Mouse (Mus musculus) ovary, adult 18-20 months (tissue): ENCODE data around the gene Slc19a3.
A peak's percentile ranks its signal among the peaks of the same experiment; 100 is the strongest.

ENCODE experiments used
- DNase-seq: peaks from one replicate; pipeline ENCODE4 v3.0.0; 2022; ENCODE audit warnings: low spot score, mixed read lengths

Gene Slc19a3

DNA sequence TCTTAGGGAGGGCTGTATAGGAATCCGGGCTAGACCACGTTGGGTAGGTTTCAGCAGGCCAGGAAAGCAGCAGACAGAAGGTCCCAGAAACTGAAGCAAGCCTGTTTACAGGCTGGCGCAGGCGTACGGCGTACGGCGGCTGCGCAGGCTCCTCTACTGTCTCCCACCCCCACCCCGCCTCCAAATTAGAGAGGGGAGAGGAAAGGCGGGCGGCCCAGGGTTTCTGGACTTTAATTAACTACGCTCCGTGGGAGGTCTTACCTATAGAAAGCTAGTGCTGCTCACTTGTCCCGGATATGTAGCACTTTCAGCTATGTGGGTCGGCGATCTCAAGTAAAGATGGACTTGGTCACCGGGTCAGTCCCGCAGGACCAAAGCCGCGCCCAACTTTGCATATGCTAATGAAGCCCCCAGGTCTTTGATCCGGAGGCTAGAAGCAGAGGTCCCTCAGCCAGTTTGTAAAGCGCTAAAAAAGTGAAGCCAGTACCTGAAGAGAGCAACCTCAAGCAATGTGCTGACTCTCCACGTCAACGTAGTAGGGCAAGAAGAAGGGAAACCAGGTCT, at the start of gene Slc19a3:
Slc19a3 (minus strand) TSS at position 340 of the 564 bp plus-strand sequence.
- peak; percentile 14 for DNase-seq

GRCm38 (mm10) chr1:83084790-83085189, 46.5 kb upstream of the Slc19a3 start:
- DNase-seq, result no peak

GRCm38 (mm10) chr1:83077016-83077415, 38.8 kb upstream of the Slc19a3 start:
- no peak for DNase-seq

DNA sequence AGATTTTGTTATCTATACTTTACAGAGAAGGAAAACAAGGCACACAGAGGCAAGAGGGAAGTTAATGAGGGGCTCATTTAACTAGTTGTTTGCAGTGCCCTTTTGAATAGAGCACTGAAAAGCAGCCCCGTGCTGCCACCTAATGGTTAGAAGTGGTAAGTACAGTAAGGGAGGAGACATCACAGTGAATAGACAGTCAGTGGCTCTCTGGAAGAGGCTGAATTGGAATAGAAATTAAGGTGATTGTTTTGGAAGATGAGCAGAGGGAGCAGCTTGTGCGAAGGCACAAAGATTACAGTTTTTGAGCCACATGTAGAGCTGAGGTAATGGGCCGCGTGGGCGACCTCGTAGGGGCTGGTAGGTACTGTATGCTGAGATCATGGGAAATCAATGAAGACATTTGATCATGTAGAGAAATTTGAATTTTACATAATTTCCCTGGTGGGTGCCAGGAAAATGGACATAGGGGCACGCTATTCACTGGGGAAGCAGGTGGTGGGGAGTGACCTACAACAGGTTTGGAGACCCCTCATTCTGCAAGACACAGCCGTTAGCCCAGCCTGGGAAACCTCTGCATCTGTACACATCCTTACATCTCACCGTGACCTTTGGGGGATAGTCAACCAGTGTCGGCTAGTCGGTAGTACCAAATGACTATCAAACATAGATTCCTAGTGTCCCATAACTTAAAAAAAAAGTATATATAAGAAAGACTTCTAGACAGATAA, 38.1 kb upstream of the Slc19a3 start:
- DNase-seq, result no peak

DNA sequence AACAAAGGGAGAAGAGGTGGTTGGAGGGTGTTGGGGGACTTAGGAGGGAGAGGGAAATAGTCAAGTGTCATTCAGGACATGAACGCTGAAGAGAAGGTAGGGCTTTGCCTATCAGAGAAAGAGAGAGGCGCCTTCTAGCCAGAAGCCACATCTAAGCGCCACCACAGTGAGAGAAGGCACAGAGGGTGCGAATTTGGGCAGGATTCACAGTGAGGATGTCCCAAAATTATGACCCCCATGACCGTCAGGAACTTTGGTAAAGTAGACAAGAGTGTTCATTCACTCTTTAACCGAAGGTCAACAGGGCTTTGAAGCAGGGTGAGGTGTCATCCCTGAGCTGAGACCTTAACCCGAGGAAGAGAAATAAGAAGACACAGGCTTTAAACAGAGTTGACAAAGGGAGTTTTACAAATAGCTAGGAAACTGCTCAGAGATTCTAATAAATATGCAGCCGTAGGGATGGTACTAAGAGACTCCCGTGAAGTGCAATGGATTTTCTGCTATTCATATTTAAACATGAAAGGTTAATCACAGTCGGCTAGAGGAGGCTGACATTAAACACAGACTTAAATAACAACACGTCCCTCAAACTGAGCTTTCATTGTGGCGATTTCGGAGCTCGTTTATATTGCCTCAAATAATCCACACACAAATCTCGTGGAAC, 37.4 kb upstream of the Slc19a3 start:
- no peak for DNase-seq

- no peak for DNase-seq
Measured at GRCm38 (mm10) chr1:83067205-83067604, 29.0 kb upstream of the Slc19a3 start.

- DNase-seq, result no peak
Measured at GRCm38 (mm10) chr1:83066577-83066976, 28.3 kb upstream of the Slc19a3 start.

DNA sequence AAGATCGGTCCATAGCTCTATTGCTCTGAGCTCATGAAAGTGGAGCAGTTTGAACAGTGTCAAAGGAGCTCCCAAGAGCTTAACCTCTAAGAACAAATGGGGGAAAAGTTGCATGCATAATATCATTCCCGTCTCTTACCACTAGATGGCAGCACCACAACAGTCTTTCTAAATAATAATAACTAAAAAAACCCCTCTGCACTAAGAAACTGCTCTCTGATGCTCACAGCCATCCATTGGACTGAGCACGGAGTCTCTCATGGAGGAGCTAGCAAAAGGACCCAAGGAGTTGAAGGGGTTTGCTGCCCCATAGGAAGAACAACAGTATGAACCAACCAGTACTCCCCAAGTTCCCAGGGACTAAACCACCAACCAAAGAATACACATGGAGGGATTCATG, 26.6 kb upstream of the Slc19a3 start:
- no peak for DNase-seq

GRCm38 (mm10) chr1:83060643-83061042, 22.4 kb upstream of the Slc19a3 start, which contains the start of gene Krtap28-13:
TSS of gene Krtap28-13 (plus strand) at chr1:83060930.
- no peak for DNase-seq

- DNase-seq, result no peak
Measured at GRCm38 (mm10) chr1:83059278-83059677, 21.0 kb upstream of the Slc19a3 start, which contains the start of gene A030005K14Rik. TSS of gene A030005K14Rik (minus strand) at chr1:83059378.

- no peak for DNase-seq
Measured at GRCm38 (mm10) chr1:83058481-83058880, 20.2 kb upstream of the Slc19a3 start.

- no peak for DNase-seq
Measured at GRCm38 (mm10) chr1:83044882-83045427, 6.7 kb upstream of the Slc19a3 start, which contains the start of gene Gm47969. TSS of gene Gm47969 (plus strand) at chr1:83044932.

DNA sequence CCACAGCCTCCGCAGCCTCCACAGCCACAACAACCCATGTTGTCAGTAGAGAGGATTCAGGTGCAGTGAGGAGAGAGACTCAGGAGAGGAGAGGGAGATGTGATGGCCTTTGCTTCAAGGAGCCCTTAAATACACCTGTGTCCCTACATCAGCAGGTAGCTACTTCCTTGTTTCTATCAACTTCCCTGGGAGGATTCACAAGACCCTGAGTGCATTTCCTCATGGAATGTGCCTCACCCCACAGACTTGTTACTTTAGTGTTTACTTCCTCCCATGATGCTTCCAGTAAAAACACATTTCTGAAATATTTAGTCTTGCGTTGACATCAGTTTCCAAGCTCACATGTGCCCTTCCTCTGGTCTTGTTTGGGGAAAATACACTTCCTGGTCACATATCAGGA, 4.1 kb upstream of the Slc19a3 start, which contains the start of gene Krtap28-10:
Krtap28-10 (minus strand) TSS at position 101 of the 400 bp plus-strand sequence.
- no peak for DNase-seq

- no peak for DNase-seq
Measured at GRCm38 (mm10) chr1:83039080-83039479, 832 bp upstream of the Slc19a3 start.

- DNase-seq, result no peak
Measured at GRCm38 (mm10) chr1:83036892-83037667, 1.2 kb downstream of the Slc19a3 start.

DNA sequence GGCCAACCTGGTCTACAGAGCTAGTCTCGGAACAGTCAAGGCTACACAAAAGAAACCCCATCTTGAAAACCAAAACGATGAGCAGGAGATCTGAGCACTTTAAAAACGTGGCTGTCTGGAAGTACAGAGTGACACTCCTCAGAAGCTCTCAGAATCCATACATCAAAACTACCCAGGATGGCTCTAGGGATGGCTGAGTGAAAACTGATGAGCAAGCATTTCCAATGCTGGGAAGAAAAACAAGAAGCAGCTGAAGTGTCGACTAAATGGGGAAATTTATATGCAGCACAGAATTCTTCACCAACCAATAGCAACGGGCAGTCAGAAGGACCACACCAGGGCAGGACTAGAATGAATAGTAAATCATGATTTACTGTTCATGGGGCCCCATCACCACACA, 3.7 kb downstream of the Slc19a3 start:
- DNase-seq, result no peak

DNA sequence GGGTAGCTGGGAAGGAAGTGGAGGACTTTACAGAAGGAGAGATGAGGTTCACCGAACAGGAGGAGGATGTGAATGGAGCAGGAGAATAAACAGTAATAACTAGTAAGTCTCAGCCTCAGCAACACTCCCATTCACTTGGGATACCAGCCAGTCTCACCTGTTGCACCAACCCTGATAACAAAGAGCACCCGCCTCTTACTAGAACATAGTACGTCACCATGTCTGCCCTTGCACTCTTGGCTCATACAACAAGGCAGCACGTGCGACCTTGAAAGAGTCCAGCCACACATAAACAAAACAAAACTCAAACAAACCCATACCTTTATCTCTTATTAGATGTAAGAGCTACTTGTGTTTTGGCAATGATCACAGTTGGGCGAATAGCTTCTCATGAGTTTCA, 5.7 kb downstream of the Slc19a3 start:
- peak; percentile 3 for DNase-seq

- no peak for DNase-seq
Measured at GRCm38 (mm10) chr1:83031950-83032349, 6.3 kb downstream of the Slc19a3 start.

- DNase-seq, result no peak
Measured at GRCm38 (mm10) chr1:83016556-83016955, 21.7 kb downstream of the Slc19a3 start.

DNA sequence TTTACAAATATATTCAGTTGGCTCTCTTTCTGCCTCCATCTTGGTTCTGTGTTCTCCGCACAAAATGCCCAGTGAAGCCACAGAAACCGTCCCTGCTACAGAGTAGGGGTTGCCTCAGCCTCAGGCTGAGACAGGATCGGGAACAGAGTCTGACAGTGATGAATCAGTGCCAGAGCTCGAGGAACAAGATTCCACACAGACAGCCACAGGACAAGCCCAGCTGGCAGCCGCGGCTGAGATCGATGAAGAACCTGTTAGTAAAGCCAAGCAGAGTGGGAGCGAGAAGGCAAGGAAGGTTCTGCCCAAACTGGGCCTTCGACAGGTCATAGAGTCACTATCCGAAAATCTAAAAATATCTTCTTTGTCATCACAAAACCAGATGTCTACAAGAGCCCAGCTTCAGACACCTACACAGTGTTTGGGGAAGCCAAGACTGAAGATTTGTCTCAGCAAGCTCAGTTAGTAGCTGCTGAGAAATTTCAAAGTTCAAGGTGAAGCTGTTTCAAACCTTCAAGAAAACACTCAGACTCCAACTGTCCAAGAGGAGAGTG, 22.8 kb downstream of the Slc19a3 start:
- no peak for DNase-seq

- no peak for DNase-seq
Measured at GRCm38 (mm10) chr1:83014477-83014876, 23.8 kb downstream of the Slc19a3 start.

GRCm38 (mm10) chr1:83007471-83007870, 30.8 kb downstream of the Slc19a3 start:
- no peak for DNase-seq
